Mouse (Mus musculus): ENCODE measurements around the gene Adam22. TPM values are rescaled to one million over a fixed set of nuclear protein-coding genes. Genes with fewer than 3 reads are reported as not detected.

The Adam22 gene
- polyA plus RNA-seq, 1 experiment from 2014 or later = 0.40 TPM

- ATAC-seq (ENCODE audit: low read depth) = no peak
- H3K4me3 ChIP-seq (ENCODE audit: low read depth, low read length) = no peak overlapping the region
- no peaks in the 10 kb centered on the region for H3K9me3 ChIP-seq (replicated peaks; ENCODE audit: control insufficient read depth, low read length)
- H3K27ac ChIP-seq (ENCODE audit: low read length) = no peak overlapping the region
- H3K9ac ChIP-seq (ENCODE audit: low read depth, low read length) = no peak overlapping the region
- no peaks in the 10 kb centered on the region for H3K36me3 ChIP-seq (ENCODE audit: control insufficient read depth, insufficient read depth)
- 46% methylated on average over 6 of the region's 6 CpGs for WGBS (ENCODE audit: insufficient replicate concordance)
- no peaks in the 10 kb centered on the region for H3K4me1 ChIP-seq (ENCODE audit: control insufficient read depth, low read depth, low read length)
- no peaks in the 10 kb centered on the region for H3K27me3 ChIP-seq (ENCODE audit: control insufficient read depth, insufficient read depth, low read depth, low read length)
- no peak overlapping the region for H3K4me2 ChIP-seq (ENCODE audit: low read depth, low read length)
Observed at GRCm38 (mm10) chr5:8289678-8290614, 78.0 kb downstream of the Adam22 start.

GRCm38 (mm10) chr5:8284123-8284522 lies 83.8 kb downstream of the Adam22 start:
- Histone ChIP-seq H3K4me3 (ENCODE audit: low read depth, low read length) (no peak overlapping the region), H3K4me2 (ENCODE audit: low read depth, low read length) (no peak overlapping the region), H3K36me3 (ENCODE audit: control insufficient read depth, insufficient read depth) (no peaks in the 10 kb centered on the region), H3K9ac (ENCODE audit: low read depth, low read length) (no peak overlapping the region), H3K9me3 (replicated peaks; ENCODE audit: control insufficient read depth, low read length) (no peaks in the 10 kb centered on the region), H3K27ac (ENCODE audit: low read length) (no peak overlapping the region), H3K4me1 (ENCODE audit: control insufficient read depth, low read depth, low read length) (no peaks in the 10 kb centered on the region), H3K27me3 (ENCODE audit: control insufficient read depth, insufficient read depth, low read depth, low read length) (no peaks in the 10 kb centered on the region)
- no peak for ATAC-seq (ENCODE audit: low read depth)
- 59% methylated on average over 5 of the region's 5 CpGs for WGBS (ENCODE audit: insufficient replicate concordance)

GRCm38 (mm10) chr5:8276141-8276540 lies 91.8 kb downstream of the Adam22 start:
- Histone ChIP-seq H3K27me3 (ENCODE audit: control insufficient read depth, insufficient read depth, low read depth, low read length) (no peaks in the 10 kb centered on the region), H3K36me3 (ENCODE audit: control insufficient read depth, insufficient read depth) (no peaks in the 10 kb centered on the region), H3K4me1 (ENCODE audit: control insufficient read depth, low read depth, low read length) (no peaks in the 10 kb centered on the region), H3K27ac (ENCODE audit: low read length) (no peak overlapping the region), H3K4me2 (ENCODE audit: low read depth, low read length) (no peak overlapping the region), H3K9me3 (replicated peaks; ENCODE audit: control insufficient read depth, low read length) (no peaks in the 10 kb centered on the region), H3K4me3 (ENCODE audit: low read depth, low read length) (no peak overlapping the region), H3K9ac (ENCODE audit: low read depth, low read length) (no peak overlapping the region)
- 38% methylated on average over 1 of the region's 1 CpGs for WGBS (ENCODE audit: insufficient replicate concordance)
- no peak for ATAC-seq (ENCODE audit: low read depth)

- 73% methylated on average over 1 of the region's 1 CpGs for WGBS (ENCODE audit: insufficient replicate concordance)
- Histone ChIP-seq H3K4me1 (ENCODE audit: control insufficient read depth, low read depth, low read length) (no peaks in the 10 kb centered on the region), H3K27ac (ENCODE audit: low read length) (no peak overlapping the region), H3K27me3 (ENCODE audit: control insufficient read depth, insufficient read depth, low read depth, low read length) (no peaks in the 10 kb centered on the region), H3K9me3 (replicated peaks; ENCODE audit: control insufficient read depth, low read length) (no peaks in the 10 kb centered on the region), H3K36me3 (ENCODE audit: control insufficient read depth, insufficient read depth) (no peaks in the 10 kb centered on the region), H3K4me3 (ENCODE audit: low read depth, low read length) (no peak overlapping the region), H3K4me2 (ENCODE audit: low read depth, low read length) (no peak overlapping the region), H3K9ac (ENCODE audit: low read depth, low read length) (no peak overlapping the region)
- ATAC-seq (ENCODE audit: low read depth) = no peak
Observed at GRCm38 (mm10) chr5:8257366-8257765, 110.6 kb downstream of the Adam22 start.

- H3K4me3 ChIP-seq (ENCODE audit: low read depth, low read length) = no peak overlapping the region
- no peak overlapping the region for H3K4me2 ChIP-seq (ENCODE audit: low read depth, low read length)
- no peaks in the 10 kb centered on the region for H3K4me1 ChIP-seq (ENCODE audit: control insufficient read depth, low read depth, low read length)
- WGBS (ENCODE audit: insufficient replicate concordance) = 56% methylated on average over 4 of the region's 4 CpGs
- no peak overlapping the region for H3K27ac ChIP-seq (ENCODE audit: low read length)
- no peak overlapping the region for H3K9ac ChIP-seq (ENCODE audit: low read depth, low read length)
- H3K27me3 ChIP-seq (ENCODE audit: control insufficient read depth, insufficient read depth, low read depth, low read length) = no peaks in the 10 kb centered on the region
- no peaks in the 10 kb centered on the region for H3K9me3 ChIP-seq (replicated peaks; ENCODE audit: control insufficient read depth, low read length)
- ATAC-seq (ENCODE audit: low read depth) = no peak
- no peaks in the 10 kb centered on the region for H3K36me3 ChIP-seq (ENCODE audit: control insufficient read depth, insufficient read depth)
Observed at GRCm38 (mm10) chr5:8256487-8256886, 111.5 kb downstream of the Adam22 start.

- H3K4me2 ChIP-seq (ENCODE audit: low read depth, low read length) = no peak overlapping the region
- no peaks in the 10 kb centered on the region for H3K9me3 ChIP-seq (replicated peaks; ENCODE audit: control insufficient read depth, low read length)
- H3K4me1 ChIP-seq (ENCODE audit: control insufficient read depth, low read depth, low read length) = no peaks in the 10 kb centered on the region
- H3K27me3 ChIP-seq (ENCODE audit: control insufficient read depth, insufficient read depth, low read depth, low read length) = no peaks in the 10 kb centered on the region
- H3K36me3 ChIP-seq (ENCODE audit: control insufficient read depth, insufficient read depth) = no peaks in the 10 kb centered on the region
- no peak for ATAC-seq (ENCODE audit: low read depth)
- H3K4me3 ChIP-seq (ENCODE audit: low read depth, low read length) = no peak overlapping the region
- WGBS (ENCODE audit: insufficient replicate concordance) = 77% methylated on average over 7 of the region's 7 CpGs
- no peak overlapping the region for H3K27ac ChIP-seq (ENCODE audit: low read length)
- H3K9ac ChIP-seq (ENCODE audit: low read depth, low read length) = no peak overlapping the region
Observed at GRCm38 (mm10) chr5:8244696-8245095, 123.3 kb downstream of the Adam22 start.

GRCm38 (mm10) chr5:8243064-8243615 lies 124.8 kb downstream of the Adam22 start:
- no peaks in the 10 kb centered on the region for H3K9me3 ChIP-seq (replicated peaks; ENCODE audit: control insufficient read depth, low read length)
- no peak overlapping the region for H3K9ac ChIP-seq (ENCODE audit: low read depth, low read length)
- H3K4me1 ChIP-seq (ENCODE audit: control insufficient read depth, low read depth, low read length) = no peaks in the 10 kb centered on the region
- 52% methylated on average over 4 of the region's 4 CpGs for WGBS (ENCODE audit: insufficient replicate concordance)
- H3K36me3 ChIP-seq (ENCODE audit: control insufficient read depth, insufficient read depth) = no peaks in the 10 kb centered on the region
- no peaks in the 10 kb centered on the region for H3K27me3 ChIP-seq (ENCODE audit: control insufficient read depth, insufficient read depth, low read depth, low read length)
- no peak overlapping the region for H3K4me2 ChIP-seq (ENCODE audit: low read depth, low read length)
- no peak overlapping the region for H3K27ac ChIP-seq (ENCODE audit: low read length)
- no peak for ATAC-seq (ENCODE audit: low read depth)
- H3K4me3 ChIP-seq (ENCODE audit: low read depth, low read length) = no peak overlapping the region

GRCm38 (mm10) chr5:8242660-8243059 lies 125.3 kb downstream of the Adam22 start:
- Histone ChIP-seq H3K27ac (ENCODE audit: low read length) (no peak overlapping the region), H3K36me3 (ENCODE audit: control insufficient read depth, insufficient read depth) (no peaks in the 10 kb centered on the region), H3K9me3 (replicated peaks; ENCODE audit: control insufficient read depth, low read length) (no peaks in the 10 kb centered on the region), H3K4me2 (ENCODE audit: low read depth, low read length) (no peak overlapping the region), H3K4me3 (ENCODE audit: low read depth, low read length) (no peak overlapping the region), H3K4me1 (ENCODE audit: control insufficient read depth, low read depth, low read length) (no peaks in the 10 kb centered on the region), H3K9ac (ENCODE audit: low read depth, low read length) (no peak overlapping the region), H3K27me3 (ENCODE audit: control insufficient read depth, insufficient read depth, low read depth, low read length) (no peaks in the 10 kb centered on the region)
- WGBS (ENCODE audit: insufficient replicate concordance) = 69% methylated on average over 1 of the region's 1 CpGs
- no peak for ATAC-seq (ENCODE audit: low read depth)

- Histone ChIP-seq H3K9me3 (replicated peaks; ENCODE audit: control insufficient read depth, low read length) (no peaks in the 10 kb centered on the region), H3K36me3 (ENCODE audit: control insufficient read depth, insufficient read depth) (no peaks in the 10 kb centered on the region), H3K27ac (ENCODE audit: low read length) (no peak overlapping the region), H3K27me3 (ENCODE audit: control insufficient read depth, insufficient read depth, low read depth, low read length) (no peaks in the 10 kb centered on the region), H3K4me3 (ENCODE audit: low read depth, low read length) (no peak overlapping the region), H3K4me1 (ENCODE audit: control insufficient read depth, low read depth, low read length) (no peaks in the 10 kb centered on the region), H3K9ac (ENCODE audit: low read depth, low read length) (no peak overlapping the region), H3K4me2 (ENCODE audit: low read depth, low read length) (no peak overlapping the region)
- no peak for ATAC-seq (ENCODE audit: low read depth)
- 54% methylated on average over 1 of the region's 1 CpGs for WGBS (ENCODE audit: insufficient replicate concordance)
Observed at GRCm38 (mm10) chr5:8227073-8227472, 140.9 kb downstream of the Adam22 start.

Data from liver, embryonic 16.5 days (tissue).